Mouse (Mus musculus): Measurements from ENCODE around the gene Arhgdia. TPM values are rescaled to one million over a fixed set of nuclear protein-coding genes. Genes with fewer than 3 reads are reported as not detected.

The Arhgdia gene
- polyA plus RNA-seq, 1 experiment, result 1,072 TPM

- Histone ChIP-seq H3K36me3 (ENCODE audit: control insufficient read depth, insufficient read depth) (peaks cover 63% of the 10 kb centered on the region), H3K4me3 (ENCODE audit: insufficient read depth, poor library complexity, severe bottlenecking) (peak overlapping the region; percentile 86), H3K79me2 (ENCODE audit: control insufficient read depth, insufficient read depth) (peaks cover 29% of the 10 kb centered on the region), H3K27me3 (ENCODE audit: control insufficient read depth, insufficient read depth, insufficient read length) (no peaks in the 10 kb centered on the region), H3K79me3 (ENCODE audit: low read depth) (peaks cover 18% of the 10 kb centered on the region), H3ac (ENCODE audit: control insufficient read depth, insufficient read length, low read depth) (no peak overlapping the region)
- TF ChIP-seq MYOG (IDR thresholded peaks at IDR 0.05; ENCODE audit: control insufficient read depth, extremely low read depth, insufficient read length), result no peak
- no peak for TF ChIP-seq MYOD1 (IDR thresholded peaks at IDR 0.05; ENCODE audit: control insufficient read depth, insufficient read length, low read depth)
- TF ChIP-seq CEBPB (IDR thresholded peaks at IDR 0.05; ENCODE audit: low read depth), result no peak
- TF ChIP-seq FOSL1 (IDR thresholded peaks at IDR 0.05; ENCODE audit: insufficient read depth, low read length, poor library complexity, severe bottlenecking), result no peak
- no peak for TF ChIP-seq CTCF (IDR thresholded peaks at IDR 0.05; ENCODE audit: control insufficient read depth, insufficient read depth, insufficient read length)
- no peak for TF ChIP-seq USF1 (IDR thresholded peaks at IDR 0.05; ENCODE audit: low read depth)
Measured at GRCm38 (mm10) chr11:120616617-120617294, 35.3 kb upstream of the Arhgdia start.

GRCm38 (mm10) chr11:120615606-120616203 lies 34.3 kb upstream of the Arhgdia start:
- TF ChIP-seq MYOD1 (IDR thresholded peaks at IDR 0.05; ENCODE audit: control insufficient read depth, insufficient read length, low read depth) (no peak), MAX (IDR thresholded peaks at IDR 0.05) (no peak), MYOG (IDR thresholded peaks at IDR 0.05; ENCODE audit: control insufficient read depth, extremely low read depth, insufficient read length) (no peak), USF1 (IDR thresholded peaks at IDR 0.05; ENCODE audit: low read depth) (no peak), CTCF (IDR thresholded peaks at IDR 0.05; ENCODE audit: control insufficient read depth, insufficient read depth, insufficient read length) (no peak), FOSL1 (IDR thresholded peaks at IDR 0.05; ENCODE audit: insufficient read depth, low read length, poor library complexity, severe bottlenecking) (no peak), CEBPB (IDR thresholded peaks at IDR 0.05; ENCODE audit: low read depth) (no peak)
- peaks cover 28% of the 10 kb centered on the region for H3K79me2 ChIP-seq (ENCODE audit: control insufficient read depth, insufficient read depth)
- no peaks in the 10 kb centered on the region for H3K27me3 ChIP-seq (ENCODE audit: control insufficient read depth, insufficient read depth, insufficient read length)
- H3K79me3 ChIP-seq (ENCODE audit: low read depth), result peaks cover 18% of the 10 kb centered on the region
- H3K36me3 ChIP-seq (ENCODE audit: control insufficient read depth, insufficient read depth), result peaks cover 63% of the 10 kb centered on the region
- no peak overlapping the region for H3ac ChIP-seq (ENCODE audit: control insufficient read depth, insufficient read length, low read depth)
- no peak overlapping the region for H3K4me3 ChIP-seq (ENCODE audit: insufficient read depth, poor library complexity, severe bottlenecking)

GRCm38 (mm10) chr11:120615167-120615566 lies 33.7 kb upstream of the Arhgdia start:
- Histone ChIP-seq H3K79me3 (ENCODE audit: low read depth) (peaks cover 18% of the 10 kb centered on the region), H3K4me3 (ENCODE audit: insufficient read depth, poor library complexity, severe bottlenecking) (no peak overlapping the region), H3K27me3 (ENCODE audit: control insufficient read depth, insufficient read depth, insufficient read length) (no peaks in the 10 kb centered on the region), H3K36me3 (ENCODE audit: control insufficient read depth, insufficient read depth) (peaks cover 60% of the 10 kb centered on the region), H3ac (ENCODE audit: control insufficient read depth, insufficient read length, low read depth) (no peak overlapping the region), H3K79me2 (ENCODE audit: control insufficient read depth, insufficient read depth) (peaks cover 28% of the 10 kb centered on the region)
- TF ChIP-seq CTCF (IDR thresholded peaks at IDR 0.05; ENCODE audit: control insufficient read depth, insufficient read depth, insufficient read length) (no peak), MYOD1 (IDR thresholded peaks at IDR 0.05; ENCODE audit: control insufficient read depth, insufficient read length, low read depth) (no peak), USF1 (IDR thresholded peaks at IDR 0.05; ENCODE audit: low read depth) (no peak), MAX (IDR thresholded peaks at IDR 0.05) (no peak), FOSL1 (IDR thresholded peaks at IDR 0.05; ENCODE audit: insufficient read depth, low read length, poor library complexity, severe bottlenecking) (no peak), CEBPB (IDR thresholded peaks at IDR 0.05; ENCODE audit: low read depth) (no peak), MYOG (IDR thresholded peaks at IDR 0.05; ENCODE audit: control insufficient read depth, extremely low read depth, insufficient read length) (no peak)

- H3ac ChIP-seq (ENCODE audit: control insufficient read depth, insufficient read length, low read depth), result no peak overlapping the region
- H3K36me3 ChIP-seq (ENCODE audit: control insufficient read depth, insufficient read depth), result peaks cover 50% of the 10 kb centered on the region
- H3K4me3 ChIP-seq (ENCODE audit: insufficient read depth, poor library complexity, severe bottlenecking), result no peak overlapping the region
- H3K79me2 ChIP-seq (ENCODE audit: control insufficient read depth, insufficient read depth), result peaks cover 28% of the 10 kb centered on the region
- H3K27me3 ChIP-seq (ENCODE audit: control insufficient read depth, insufficient read depth, insufficient read length), result no peaks in the 10 kb centered on the region
- H3K79me3 ChIP-seq (ENCODE audit: low read depth), result peaks cover 18% of the 10 kb centered on the region
- TF ChIP-seq MYOD1 (IDR thresholded peaks at IDR 0.05; ENCODE audit: control insufficient read depth, insufficient read length, low read depth) (no peak), USF1 (IDR thresholded peaks at IDR 0.05; ENCODE audit: low read depth) (no peak), MYOG (IDR thresholded peaks at IDR 0.05; ENCODE audit: control insufficient read depth, extremely low read depth, insufficient read length) (no peak), CEBPB (IDR thresholded peaks at IDR 0.05; ENCODE audit: low read depth) (no peak), MAX (IDR thresholded peaks at IDR 0.05) (no peak), CTCF (IDR thresholded peaks at IDR 0.05; ENCODE audit: control insufficient read depth, insufficient read depth, insufficient read length) (no peak), FOSL1 (IDR thresholded peaks at IDR 0.05; ENCODE audit: insufficient read depth, low read length, poor library complexity, severe bottlenecking) (no peak)
Measured at GRCm38 (mm10) chr11:120613976-120614375, 32.6 kb upstream of the Arhgdia start.

GRCm38 (mm10) chr11:120613481-120613972 lies 32.1 kb upstream of the Arhgdia start:
- peaks cover 18% of the 10 kb centered on the region for H3K79me3 ChIP-seq (ENCODE audit: low read depth)
- H3K27me3 ChIP-seq (ENCODE audit: control insufficient read depth, insufficient read depth, insufficient read length), result no peaks in the 10 kb centered on the region
- no peak overlapping the region for H3ac ChIP-seq (ENCODE audit: control insufficient read depth, insufficient read length, low read depth)
- H3K4me3 ChIP-seq (ENCODE audit: insufficient read depth, poor library complexity, severe bottlenecking), result no peak overlapping the region
- H3K79me2 ChIP-seq (ENCODE audit: control insufficient read depth, insufficient read depth), result peaks cover 28% of the 10 kb centered on the region
- peaks cover 46% of the 10 kb centered on the region for H3K36me3 ChIP-seq (ENCODE audit: control insufficient read depth, insufficient read depth)
- TF ChIP-seq MYOG (IDR thresholded peaks at IDR 0.05; ENCODE audit: control insufficient read depth, extremely low read depth, insufficient read length), result no peak

Data from C2C12 (cell line).